Mouse (Mus musculus) heart, postnatal 0 days (tissue): ENCODE measurements at regions not wholly inside any gene's neighbourhood (a gene's known extent, or its start where the extent isn't known, plus 50 kb on each side); places are given as distances from the start of the nearest gene placed in this dataset.

ENCODE experiments used
- CTCF ChIP-seq: IDR thresholded peaks from 2 replicates; pipeline ENCODE4 v1.5.1; 2016; ENCODE audit warnings: antibody characterized with exemption, control low read depth, low read depth
- EP300 ChIP-seq: IDR thresholded peaks from 2 replicates; pipeline ENCODE4 v1.6.1; 2016; ENCODE audit warnings: antibody characterized with exemption, low read depth

GRCm38 (mm10) chr7:129962575-129962974 lies 370.9 kb downstream of the Wdr11 start:
- TF ChIP-seq CTCF (no peak), EP300 (no peak)
